Mouse (Mus musculus): Measurements from ENCODE around the gene Gsk3a.

DNA sequence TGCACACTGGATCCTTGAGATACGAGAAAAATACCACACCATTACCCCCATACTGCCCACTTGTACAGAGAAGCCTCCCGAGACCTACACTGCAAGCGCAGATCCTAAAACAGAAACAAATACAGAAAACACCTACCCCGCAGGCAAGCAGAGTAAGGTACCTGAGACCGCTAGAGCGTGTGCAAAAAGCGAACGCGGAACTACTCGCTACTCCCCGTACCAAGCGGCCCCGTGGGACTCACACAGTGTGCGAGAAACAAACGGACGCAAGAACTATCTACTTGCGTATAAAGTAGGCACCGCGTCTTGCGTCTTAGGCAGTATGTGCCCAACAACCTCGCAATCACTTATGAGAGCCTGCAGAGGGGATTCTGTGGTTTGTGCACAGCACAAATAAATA lies 55.8 kb downstream of the Gsk3a start:
- no peak for TF ChIP-seq CTCF (IDR thresholded peaks at IDR 0.05; ENCODE audit: low read depth)
- no peak for TF ChIP-seq EP300 (IDR thresholded peaks at IDR 0.05; ENCODE audit: low read depth)

Measured in liver, embryonic 14.5 days (tissue).